Mouse (Mus musculus): ENCODE measurements around the gene 1700034J05Rik. TPM values are rescaled to one million over a fixed set of nuclear protein-coding genes. Genes with fewer than 3 reads are reported as not detected.

Gene 1700034J05Rik
- total and polyA plus RNA-seq, 3 experiments = not detected

- H3K4me3 ChIP-seq (replicated peaks in 1 of 3; ENCODE audit: low read depth in 2 of 3, low read length in 2 of 3, poor library complexity in 1 of 3) = no peak overlapping the region
- H3K27me3 ChIP-seq (replicated peaks) = no peaks in the 10 kb centered on the region
- H3K9me3 ChIP-seq (replicated peaks; ENCODE audit: low read length) = no peaks in the 10 kb centered on the region
- no peak overlapping the region for H3K9ac ChIP-seq (ENCODE audit: insufficient read depth, low read depth)
- TF ChIP-seq POLR2A (IDR thresholded peaks at IDR 0.05; ENCODE audit: low read depth, low read length) (no peak), TCF12 (IDR thresholded peaks at IDR 0.05; ENCODE audit: low read depth, low read length) (no peak), KAT2A (IDR thresholded peaks at IDR 0.05; ENCODE audit: insufficient replicate concordance, low read length) (no peak), BHLHE40 (IDR thresholded peaks at IDR 0.05; ENCODE audit: low read depth, low read length) (no peak), CHD1 (IDR thresholded peaks at IDR 0.05; ENCODE audit: low read depth, low read length) (no peak), MAZ (IDR thresholded peaks at IDR 0.05; ENCODE audit: low read depth, low read length) (no peak), MEF2A (IDR thresholded peaks at IDR 0.05; ENCODE audit: borderline replicate concordance, low read depth, low read length) (no peak), ZNF384 (IDR thresholded peaks at IDR 0.05; ENCODE audit: low read depth, low read length) (no peak), TBP (conservative IDR thresholded peaks at IDR 0.05; ENCODE audit: low read depth, low read length) (no peak), CHD2 (IDR thresholded peaks at IDR 0.05; ENCODE audit: low read length) (no peak), SIN3A (IDR thresholded peaks at IDR 0.05; ENCODE audit: low read length) (no peak), SMC3 (IDR thresholded peaks at IDR 0.05; ENCODE audit: low read depth, low read length) (no peak), HCFC1 (IDR thresholded peaks at IDR 0.05; ENCODE audit: low read depth, low read length) (no peak), MAFK (IDR thresholded peaks at IDR 0.05; ENCODE audit: insufficient replicate concordance, low read length) (no peak), ETS1 (conservative IDR thresholded peaks at IDR 0.05; ENCODE audit: low read depth, low read length) (no peak), UBTF (IDR thresholded peaks at IDR 0.05; ENCODE audit: low read depth, low read length) (no peak)
- no peak overlapping the region for H3K4me2 ChIP-seq (ENCODE audit: insufficient read depth, low read depth, poor library complexity, severe bottlenecking)
- H3K27ac ChIP-seq (ENCODE audit: insufficient read depth, low read depth) = no peak overlapping the region
- dilution Hi-C loops (cut with MboI; ENCODE audit: extremely low pct_ligation_motif_present, extremely low pct_unique_long_range_greater_than_20kb, low sequenced_read_pairs) (no loop called here), in situ Hi-C loops (cut with MboI; ENCODE audit: low pct_ligation_motif_present, low pct_unique_long_range_greater_than_20kb, low sequenced_read_pairs) (no loop called here)
- DNase-seq (ENCODE audit: extremely low read depth) = no peak
- peaks cover 0 to 8% of the 10 kb centered on the region in 2 experiments; a peak in 1 of 4 replicates for H3K4me1 ChIP-seq (ENCODE audit: control insufficient read depth in 1 of 2, insufficient read depth in 2 of 2)
- peaks cover 0 to 9% of the 10 kb centered on the region in 2 experiments for H3K36me3 ChIP-seq (replicated peaks in 1 of 2; ENCODE audit: control insufficient read depth in 1 of 2, insufficient read depth in 1 of 2, low read length in 1 of 2)
- no peaks in the 10 kb centered on the region for H3K79me2 ChIP-seq (replicated peaks; ENCODE audit: control insufficient read depth, extremely low read depth, insufficient read depth, poor library complexity, severe bottlenecking)
These were observed 25.2 kb downstream of the 1700034J05Rik start for GRCm38 (mm10) chr6:146929031-146929430.

DNA sequence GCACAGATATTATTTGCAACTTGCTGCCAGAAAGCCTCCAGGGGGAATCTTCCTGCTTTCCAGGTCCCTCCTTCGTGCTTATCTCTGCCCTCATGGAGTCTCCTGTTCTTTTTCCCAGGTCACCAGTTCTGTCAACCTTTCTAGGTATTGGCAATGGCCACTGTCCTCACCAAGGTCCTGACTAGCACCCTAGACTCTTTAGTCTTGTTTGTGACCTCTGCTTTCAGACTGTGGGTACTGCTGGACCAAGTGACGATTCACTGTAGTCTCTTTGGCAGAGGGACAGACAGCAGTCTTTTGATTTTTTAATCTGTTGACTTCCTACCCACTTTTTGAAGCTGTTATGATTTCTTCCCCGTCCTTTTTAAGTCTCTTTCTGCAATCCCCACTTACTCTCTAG lies 26.1 kb downstream of the 1700034J05Rik start:
- Histone ChIP-seq H3K27me3 (replicated peaks) (no peaks in the 10 kb centered on the region), H3K4me2 (ENCODE audit: insufficient read depth, low read depth, poor library complexity, severe bottlenecking) (no peak overlapping the region), H3K4me3 (replicated peaks in 1 of 3; ENCODE audit: low read depth in 2 of 3, low read length in 2 of 3, poor library complexity in 1 of 3) (no peak overlapping the region), H3K4me1 (ENCODE audit: control insufficient read depth in 1 of 2, insufficient read depth in 2 of 2) (peaks cover 0 to 4% of the 10 kb centered on the region in 2 experiments; a peak in 1 of 4 replicates), H3K36me3 (replicated peaks in 1 of 2; ENCODE audit: control insufficient read depth in 1 of 2, insufficient read depth in 1 of 2, low read length in 1 of 2) (peaks cover 0 to 7% of the 10 kb centered on the region in 2 experiments), H3K9ac (ENCODE audit: insufficient read depth, low read depth) (no peak overlapping the region), H3K9me3 (replicated peaks; ENCODE audit: low read length) (no peaks in the 10 kb centered on the region), H3K79me2 (replicated peaks; ENCODE audit: control insufficient read depth, extremely low read depth, insufficient read depth, poor library complexity, severe bottlenecking) (no peaks in the 10 kb centered on the region), H3K27ac (ENCODE audit: insufficient read depth, low read depth) (no peak overlapping the region)
- no peak for TF ChIP-seq JUND (conservative IDR thresholded peaks at IDR 0.05; ENCODE audit: low read depth, low read length)
- TF ChIP-seq RAD21 (IDR thresholded peaks at IDR 0.05; ENCODE audit: low read depth, low read length) = no peak
- TF ChIP-seq ELF1 (IDR thresholded peaks at IDR 0.05; ENCODE audit: low read depth, low read length) = no peak
- no peak for TF ChIP-seq SMC3 (IDR thresholded peaks at IDR 0.05; ENCODE audit: low read depth, low read length)
- TF ChIP-seq NRF1 (IDR thresholded peaks at IDR 0.05; ENCODE audit: low read depth, low read length) = no peak
- no peak for TF ChIP-seq CHD1 (IDR thresholded peaks at IDR 0.05; ENCODE audit: low read depth, low read length)
- no peak for TF ChIP-seq GABPA (IDR thresholded peaks at IDR 0.05; ENCODE audit: insufficient replicate concordance, low read depth, low read length)
- no peak for TF ChIP-seq IRF4 (IDR thresholded peaks at IDR 0.05; ENCODE audit: low read depth, low read length)
- no peak for TF ChIP-seq HCFC1 (IDR thresholded peaks at IDR 0.05; ENCODE audit: low read depth, low read length)
- no peak for TF ChIP-seq EP300 (IDR thresholded peaks at IDR 0.05; ENCODE audit: low read length)
- TF ChIP-seq E2F4 (IDR thresholded peaks at IDR 0.05; ENCODE audit: insufficient replicate concordance, low read depth, low read length) = no peak
- no peak for TF ChIP-seq MXI1 (IDR thresholded peaks at IDR 0.05; ENCODE audit: low read depth, low read length)
- TF ChIP-seq ZC3H11A (IDR thresholded peaks at IDR 0.05; ENCODE audit: low read depth, low read length) = no peak
- no peak for TF ChIP-seq MYC (IDR thresholded peaks at IDR 0.05; ENCODE audit: low read depth, low read length)
- TF ChIP-seq POLR2AphosphoS2 (IDR thresholded peaks at IDR 0.05; ENCODE audit: low read depth, low read length) = no peak
- in situ Hi-C loops (cut with MboI; ENCODE audit: low pct_ligation_motif_present, low pct_unique_long_range_greater_than_20kb, low sequenced_read_pairs) (no loop called here), dilution Hi-C loops (cut with MboI; ENCODE audit: extremely low pct_ligation_motif_present, extremely low pct_unique_long_range_greater_than_20kb, low sequenced_read_pairs) (no loop called here)
- DNase-seq (ENCODE audit: extremely low read depth) = no peak

All from CH12.LX (cell line).